Mouse (Mus musculus) liver, embryonic 16.5 days (tissue): ENCODE data around the gene Ttll7. TPM values are rescaled to one million over a fixed set of nuclear protein-coding genes. Genes with fewer than 3 reads are reported as not detected.

ENCODE experiments used
- ATAC-seq: fragments of 200-750 bp; cut with Nextera tagmentation; 2 replicates; pipeline ENCODE4 v1.8.0; 2017; ENCODE audit warnings: low read depth, mild to moderate bottlenecking, moderate number of reproducible peaks, moderate library complexity
- H3K27ac ChIP-seq: fragments of 300-500 bp; sonication (generic); 2 replicates; pipeline ENCODE4 v1.5.1; 2014; ENCODE audit warnings: mild to moderate bottlenecking, low read length
- H3K27me3 ChIP-seq: fragments of 300-500 bp; sonication (generic); 2 replicates; pipeline ENCODE4 v1.6.1; 2014; ENCODE audit warnings: low read depth, low read length, mixed read lengths; ENCODE audit not compliant: control insufficient read depth, insufficient read depth
- H3K36me3 ChIP-seq: fragments of 300-500 bp; sonication (generic); 2 replicates; pipeline ENCODE4 v1.6.1; 2014; ENCODE audit warnings: mild to moderate bottlenecking; ENCODE audit not compliant: control insufficient read depth, insufficient read depth
- H3K4me1 ChIP-seq: fragments of 300-500 bp; sonication (generic); 2 replicates; pipeline ENCODE4 v1.6.1; 2014; ENCODE audit warnings: low read depth, low read length, mixed read lengths; ENCODE audit not compliant: control insufficient read depth
- H3K4me2 ChIP-seq: fragments of 300-500 bp; sonication (generic); 2 replicates; pipeline ENCODE4 v1.6.1; 2014; ENCODE audit warnings: low read depth, low read length, mixed read lengths
- H3K4me3 ChIP-seq: fragments of 300-500 bp; sonication (generic); 2 replicates; pipeline ENCODE4 v1.5.1; 2014; ENCODE audit warnings: low read depth, mild to moderate bottlenecking, low read length
- H3K9ac ChIP-seq: fragments of 300-500 bp; sonication (generic); 2 replicates; pipeline ENCODE4 v1.6.1; 2014; ENCODE audit warnings: low read depth, low read length
- H3K9me3 ChIP-seq: fragments of 300-500 bp; sonication (generic); replicated peaks from 2 replicates; pipeline ENCODE4 v1.6.1; 2016; ENCODE audit warnings: low read length; ENCODE audit not compliant: control insufficient read depth
- WGBS: fragments of 180-500 bp; shearing (Covaris S2); extraction: QIAGEN DNeasy Blood & Tissue Kit; methylation state at CpG from one replicate; pipeline ENCODE4 v1.1.7; 2014; ENCODE audit not compliant: insufficient replicate concordance; 5-methylcytosine and 5-hydroxymethylcytosine counted together
- polyA plus RNA-seq: library from polyadenylated mRNA; unstranded; fragments of >200 nt; fragmentation: Nextera tagmentation; extraction: Ambion mirVana; gene quantifications from 2 replicates; pipeline ENCODE4 v1.2.1, GENCODE M21; 2015

Ttll7 gene
- polyA plus RNA-seq, 1 experiment from 2014 or later, result 0.48 TPM

GRCm38 (mm10) chr3:146994670-146995415 lies 142.7 kb downstream of the Ttll7 start:
- no peaks in the 10 kb centered on the region for H3K36me3 ChIP-seq
- no peak overlapping the region for H3K4me2 ChIP-seq
- no peaks in the 10 kb centered on the region for H3K9me3 ChIP-seq
- no peak for ATAC-seq
- no peak overlapping the region for H3K4me3 ChIP-seq
- H3K27me3 ChIP-seq, result no peaks in the 10 kb centered on the region
- WGBS, result 54% methylated on average over 15 of the region's 15 CpGs
- no peak overlapping the region for H3K27ac ChIP-seq
- no peaks in the 10 kb centered on the region for H3K4me1 ChIP-seq
- no peak overlapping the region for H3K9ac ChIP-seq

GRCm38 (mm10) chr3:146999148-146999547 lies 147.0 kb downstream of the Ttll7 start:
- no peak for ATAC-seq
- WGBS, result 67% methylated on average over 2 of the region's 2 CpGs
- Histone ChIP-seq H3K36me3 (no peaks in the 10 kb centered on the region), H3K4me3 (no peak overlapping the region), H3K27me3 (no peaks in the 10 kb centered on the region), H3K9me3 (no peaks in the 10 kb centered on the region), H3K4me1 (no peaks in the 10 kb centered on the region), H3K27ac (no peak overlapping the region), H3K4me2 (no peak overlapping the region), H3K9ac (no peak overlapping the region)

GRCm38 (mm10) chr3:147000963-147001362 lies 148.8 kb downstream of the Ttll7 start:
- Histone ChIP-seq H3K36me3 (no peaks in the 10 kb centered on the region), H3K4me1 (no peaks in the 10 kb centered on the region), H3K27me3 (no peaks in the 10 kb centered on the region), H3K4me3 (no peak overlapping the region), H3K9ac (no peak overlapping the region), H3K27ac (no peak overlapping the region), H3K9me3 (no peaks in the 10 kb centered on the region), H3K4me2 (no peak overlapping the region)
- WGBS, result 31% methylated on average over 3 of the region's 3 CpGs
- ATAC-seq, result no peak

GRCm38 (mm10) chr3:147001557-147001956 lies 149.4 kb downstream of the Ttll7 start:
- H3K4me1 ChIP-seq, result no peaks in the 10 kb centered on the region
- no peaks in the 10 kb centered on the region for H3K36me3 ChIP-seq
- H3K9ac ChIP-seq, result no peak overlapping the region
- no peak overlapping the region for H3K27ac ChIP-seq
- no peak overlapping the region for H3K4me2 ChIP-seq
- 50% methylated on average over 3 of the region's 3 CpGs for WGBS
- no peaks in the 10 kb centered on the region for H3K27me3 ChIP-seq
- ATAC-seq, result no peak
- H3K4me3 ChIP-seq, result no peak overlapping the region
- H3K9me3 ChIP-seq, result no peaks in the 10 kb centered on the region

- Histone ChIP-seq H3K27me3 (no peaks in the 10 kb centered on the region), H3K4me2 (no peak overlapping the region), H3K4me3 (no peak overlapping the region), H3K4me1 (no peaks in the 10 kb centered on the region), H3K9me3 (no peaks in the 10 kb centered on the region), H3K9ac (no peak overlapping the region), H3K27ac (no peak overlapping the region), H3K36me3 (no peaks in the 10 kb centered on the region)
- no peak for ATAC-seq
- whole genome bisulfite sequencing, result 75% methylated on average over 6 of the region's 6 CpGs
Observed at GRCm38 (mm10) chr3:147016506-147016905, 164.3 kb downstream of the Ttll7 start.

- no peak overlapping the region for H3K9ac ChIP-seq
- 61% methylated on average over 5 of the region's 5 CpGs for WGBS
- no peaks in the 10 kb centered on the region for H3K36me3 ChIP-seq
- no peak overlapping the region for H3K4me2 ChIP-seq
- no peak for ATAC-seq
- no peaks in the 10 kb centered on the region for H3K27me3 ChIP-seq
- no peak overlapping the region for H3K4me3 ChIP-seq
- H3K9me3 ChIP-seq, result no peaks in the 10 kb centered on the region
- H3K4me1 ChIP-seq, result no peaks in the 10 kb centered on the region
- H3K27ac ChIP-seq, result no peak overlapping the region
Observed at GRCm38 (mm10) chr3:147019506-147019905, 167.3 kb downstream of the Ttll7 start.

- WGBS, result 71% methylated on average over 5 of the region's 5 CpGs
- no peak overlapping the region for H3K4me3 ChIP-seq
- no peak overlapping the region for H3K4me2 ChIP-seq
- no peaks in the 10 kb centered on the region for H3K36me3 ChIP-seq
- H3K4me1 ChIP-seq, result no peaks in the 10 kb centered on the region
- no peak for ATAC-seq
- no peaks in the 10 kb centered on the region for H3K9me3 ChIP-seq
- no peak overlapping the region for H3K9ac ChIP-seq
- H3K27me3 ChIP-seq, result no peaks in the 10 kb centered on the region
- no peak overlapping the region for H3K27ac ChIP-seq
Observed at GRCm38 (mm10) chr3:147026248-147026647, 174.1 kb downstream of the Ttll7 start.

- Histone ChIP-seq H3K4me2 (no peak overlapping the region), H3K27ac (no peak overlapping the region), H3K4me1 (no peaks in the 10 kb centered on the region), H3K36me3 (no peaks in the 10 kb centered on the region), H3K27me3 (no peaks in the 10 kb centered on the region), H3K9ac (no peak overlapping the region), H3K9me3 (no peaks in the 10 kb centered on the region), H3K4me3 (no peak overlapping the region)
- no peak for ATAC-seq
- 67% methylated on average over 7 of the region's 7 CpGs for WGBS
Observed at GRCm38 (mm10) chr3:147028382-147028781, 176.2 kb downstream of the Ttll7 start.

- Histone ChIP-seq H3K27ac (no peak overlapping the region), H3K4me1 (no peaks in the 10 kb centered on the region), H3K4me3 (no peak overlapping the region), H3K27me3 (no peaks in the 10 kb centered on the region), H3K4me2 (no peak overlapping the region), H3K9ac (no peak overlapping the region), H3K36me3 (no peaks in the 10 kb centered on the region), H3K9me3 (no peaks in the 10 kb centered on the region)
- WGBS, result 65% methylated on average over 11 of the region's 11 CpGs
- no peak for ATAC-seq
Observed at GRCm38 (mm10) chr3:147029718-147030117, 177.6 kb downstream of the Ttll7 start.
